Mouse (Mus musculus) T-cell, adult 66 days (primary cell): ENCODE measurements around the gene Vax2. TPM values are rescaled to one million over a fixed set of nuclear protein-coding genes. Genes with fewer than 3 reads are reported as not detected.

Experiments used
- total RNA-seq, 2 experiments: library from RNA; stranded (reverse); gene quantifications; 3 replicates in 1 of 2; 4 replicates in 1 of 2; pipeline ENCODE4 v1.2.4; 2023

Vax2 gene
- total RNA-seq, result not detected

DNA sequence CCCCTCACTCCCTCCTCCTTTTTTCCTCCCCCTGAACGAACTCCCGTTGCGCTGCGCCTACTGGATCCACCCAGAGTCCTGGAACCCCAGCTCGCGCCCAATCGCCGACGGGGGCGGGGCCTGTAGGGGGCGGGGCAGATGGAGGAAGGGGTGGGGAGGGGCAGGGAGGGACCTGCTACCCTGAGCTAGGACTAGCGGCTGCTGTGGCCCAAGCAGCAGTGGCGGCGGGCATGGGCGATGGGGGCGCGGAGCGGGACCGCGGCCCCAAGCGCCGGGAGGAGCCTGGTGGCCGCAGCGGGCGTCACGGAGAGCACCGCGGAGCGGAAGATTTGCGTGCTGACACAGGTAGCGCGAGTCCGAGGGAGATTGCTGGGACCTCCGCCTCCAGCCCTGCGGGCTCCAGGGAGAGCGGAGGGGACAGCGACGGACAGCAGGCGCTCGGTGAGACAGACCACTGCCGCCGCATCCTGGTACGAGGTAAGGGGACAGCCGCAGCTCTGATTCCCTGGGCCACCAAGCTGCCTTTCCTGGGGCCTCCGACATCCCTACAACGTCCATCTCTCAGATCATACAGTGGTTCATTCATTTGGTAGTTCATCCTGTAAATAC is at the start of gene Vax2:
Gene Vax2, plus strand, starts transcription at position 198 of the 609 bp plus-strand sequence.

DNA sequence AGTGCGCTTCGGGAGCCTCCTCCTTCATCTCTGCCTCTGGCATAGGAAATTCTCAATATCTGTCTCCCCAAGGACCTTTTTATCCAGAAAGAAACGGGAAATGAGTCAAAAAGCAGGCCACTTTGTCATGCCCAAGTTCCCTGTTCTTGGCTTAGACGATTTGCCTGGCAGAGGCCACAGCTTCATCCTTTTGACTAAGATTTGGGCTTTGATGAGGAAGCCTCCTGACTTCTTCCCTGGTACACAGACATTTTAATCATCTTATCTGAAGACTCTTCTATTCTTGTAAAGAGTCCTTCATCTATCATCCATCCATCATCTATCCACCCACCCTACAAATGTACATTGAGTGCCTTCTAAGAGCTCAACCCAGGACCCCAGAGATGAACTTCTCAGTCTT is 33.3 kb upstream of the Vax2 start, which contains the start of gene Cd207:
Gene Cd207, minus strand, starts transcription at position 101 of the 400 bp plus-strand sequence.

DNA sequence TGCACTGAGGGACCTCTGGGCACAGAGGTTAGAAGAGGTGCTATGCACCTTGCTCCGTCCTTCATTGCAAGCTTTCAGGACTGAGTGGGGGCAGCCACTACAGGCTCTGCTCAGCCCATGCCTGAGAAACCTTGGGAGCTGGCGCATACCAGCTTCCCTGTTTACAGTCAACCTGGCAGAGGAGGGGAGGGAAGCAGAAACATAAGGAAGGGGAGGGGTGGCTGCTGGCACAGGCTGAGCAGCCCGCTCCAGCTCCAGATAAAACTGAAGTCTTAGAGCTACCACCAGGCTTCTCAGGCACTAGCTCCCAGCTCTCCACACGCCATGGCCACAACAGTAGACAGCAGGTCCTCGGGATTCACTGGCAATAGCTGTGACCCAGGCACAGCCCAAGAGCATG is 31.7 kb downstream of the Vax2 start, which contains the start of gene Atp6v1b1:
Gene Atp6v1b1, plus strand, starts transcription at position 230 of the 400 bp plus-strand sequence.

DNA sequence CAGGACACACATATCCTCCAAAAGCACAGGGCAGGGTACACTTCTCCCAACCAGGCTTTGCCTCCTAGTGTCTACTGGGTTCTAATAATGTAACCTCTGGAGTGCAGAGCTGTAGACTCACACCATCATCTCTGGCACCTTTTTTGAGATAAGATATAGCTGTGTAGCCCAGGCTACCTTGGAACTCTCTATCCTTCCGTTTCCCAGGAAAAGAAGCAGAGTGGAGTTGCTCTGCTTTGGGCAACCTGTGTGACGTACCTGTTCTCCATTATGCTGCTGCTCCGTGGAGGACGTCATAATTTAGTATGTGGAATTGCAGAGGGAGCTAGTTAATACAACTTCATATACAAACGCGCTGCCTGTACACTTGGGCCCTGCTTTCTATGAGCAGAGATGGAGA is 51.3 kb downstream of the Vax2 start, which contains the start of gene Ankrd53:
Gene Ankrd53, plus strand, starts transcription at position 301 of the 400 bp plus-strand sequence.

DNA sequence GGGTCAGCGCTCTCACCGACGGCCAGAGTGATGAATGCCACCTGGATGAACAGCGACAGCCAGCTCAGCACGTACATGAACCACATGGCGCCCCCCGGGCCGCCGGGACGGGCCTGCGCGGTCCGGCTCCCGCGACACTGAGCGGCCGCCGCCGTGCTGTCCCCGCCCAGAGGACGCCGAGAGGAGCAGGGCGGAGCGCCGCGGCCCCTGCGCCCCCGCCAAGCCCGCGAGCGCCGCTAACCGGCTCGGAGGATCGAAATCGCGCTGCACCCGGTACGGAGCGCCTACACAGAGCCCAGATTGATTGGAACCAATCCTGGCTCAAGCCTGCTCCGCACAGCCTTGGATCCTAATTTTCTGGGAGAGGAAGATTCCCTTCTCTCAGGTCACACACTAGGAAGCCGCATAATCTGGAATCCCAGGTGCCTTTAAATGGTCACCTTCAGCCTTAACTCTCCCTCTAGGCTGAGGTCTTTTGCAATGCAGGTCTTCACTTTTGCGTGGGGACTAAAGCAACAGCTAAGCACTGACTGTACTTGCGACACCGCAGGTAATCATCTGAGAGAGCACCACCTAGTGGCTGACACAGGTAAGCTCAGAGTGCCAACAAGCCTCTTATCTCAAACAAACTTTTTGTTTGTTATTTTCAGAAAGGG is 64.7 kb downstream of the Vax2 start, which contains the start of gene Tex261:
Gene Tex261, minus strand, starts transcription at position 176 of the 656 bp plus-strand sequence.

Other genes with a start within 250 kb of the Vax2 start
- 10 to 100 TPM; 49.1 to 52.2 TPM for gene Dguok, start 204.3 kb upstream of the Vax2 start, total RNA-seq
- gene Actg2, start 175.0 kb upstream of the Vax2 start, total RNA-seq, result 1 to 10 TPM; 1.1 to 1.2 TPM
- 10 to 100 TPM; 21.1 to 21.8 TPM for gene Stambp, start 138.5 kb upstream of the Vax2 start, total RNA-seq
- not detected for gene Clec4f, start 55.1 kb upstream of the Vax2 start, total RNA-seq
- not detected for gene Cd207, start 33.4 kb upstream of the Vax2 start, total RNA-seq
- gene Atp6v1b1, start 31.7 kb downstream of the Vax2 start, total RNA-seq, result not detected
- not detected for gene Ankrd53, start 51.4 kb downstream of the Vax2 start, total RNA-seq
- 10 to 100 TPM; 72.8 to 73.6 TPM for gene Tex261, start 64.5 kb downstream of the Vax2 start, total RNA-seq
- 10 to 100 TPM in 1 of 2 experiments, 1 to 10 TPM in 1; 8.4 to 11.4 TPM for gene Nagk, start 83.7 kb downstream of the Vax2 start, total RNA-seq
- 10 to 100 TPM; 63.0 to 66.8 TPM for gene Paip2b, start 120.5 kb downstream of the Vax2 start, total RNA-seq
- gene Zfp638, start 155.8 kb downstream of the Vax2 start, total RNA-seq, result 100 to 1,000 TPM; 141 to 173 TPM